Mouse (Mus musculus): ENCODE results near the gene Sh3bp5.

GRCm38 (mm10) chr14:31414967-31415376, 20.9 kb downstream of the Sh3bp5 start:
- TF ChIP-seq ZNF384 (IDR thresholded peaks at IDR 0.05; ENCODE audit: low read depth, low read length) (no peak), ZC3H11A (IDR thresholded peaks at IDR 0.05; ENCODE audit: borderline replicate concordance, low read depth, low read length) (no peak)

Measured in ES-E14 (cell line).